Mouse (Mus musculus) intestine, embryonic 15.5 days (tissue): ENCODE data around the gene B020011L13Rik. TPM values are rescaled to one million over a fixed set of nuclear protein-coding genes. Genes with fewer than 3 reads are reported as not detected.
"Not testable (repeated sequence)": the region's sequence is repeated elsewhere in the genome, so short reads cannot be mapped to it uniquely, and the experiment has no call there.

Experiments used
- ATAC-seq: fragments of 200-750 bp; cut with Nextera tagmentation; 2 replicates; pipeline ENCODE4 v1.8.0; 2017; ENCODE audit warnings: moderate TSS enrichment, moderate library complexity
- H3K27ac ChIP-seq: fragments of 300-500 bp; sonication (generic); 2 replicates; pipeline ENCODE4 v1.5.1; 2015; ENCODE audit warnings: mild to moderate bottlenecking, inconsistent platforms
- H3K27me3 ChIP-seq: fragments of 300-500 bp; sonication (generic); replicated peaks from 2 replicates; pipeline ENCODE4 v1.6.1; 2015; ENCODE audit warnings: inconsistent platforms
- H3K36me3 ChIP-seq: fragments of 300-500 bp; sonication (generic); 2 replicates; pipeline ENCODE4 v1.6.1; 2015; ENCODE audit warnings: inconsistent platforms
- H3K4me1 ChIP-seq: fragments of 300-500 bp; sonication (generic); replicated peaks from 2 replicates; pipeline ENCODE4 v1.6.1; 2015; ENCODE audit warnings: inconsistent platforms
- H3K4me2 ChIP-seq: fragments of 300-500 bp; sonication (generic); replicated peaks from 2 replicates; pipeline ENCODE4 v1.6.1; 2015; ENCODE audit warnings: mild to moderate bottlenecking, inconsistent platforms
- H3K4me3 ChIP-seq: fragments of 300-500 bp; sonication (generic); replicated peaks from 2 replicates; pipeline ENCODE4 v1.5.1; 2015; ENCODE audit warnings: inconsistent platforms
- H3K9ac ChIP-seq: fragments of 300-500 bp; sonication (generic); 2 replicates; pipeline ENCODE4 v1.6.1; 2015; ENCODE audit warnings: inconsistent platforms
- H3K9me3 ChIP-seq: fragments of 300-500 bp; sonication (generic); 2 replicates; pipeline ENCODE4 v1.6.1; 2016; ENCODE audit warnings: inconsistent platforms
- WGBS: fragments of 180-500 bp; shearing (Covaris S2); methylation state at CpG from one replicate; pipeline ENCODE4 v1.1.7; 2015; 5-methylcytosine and 5-hydroxymethylcytosine counted together
- polyA plus RNA-seq: library from polyadenylated mRNA; unstranded; fragments of >200 nt; fragmentation: Nextera tagmentation; extraction: Ambion mirVana; gene quantifications from 2 replicates; pipeline ENCODE4 v1.2.1, GENCODE M21; 2015

The B020011L13Rik gene
- polyA plus RNA-seq, result not detected in 2 replicates

DNA sequence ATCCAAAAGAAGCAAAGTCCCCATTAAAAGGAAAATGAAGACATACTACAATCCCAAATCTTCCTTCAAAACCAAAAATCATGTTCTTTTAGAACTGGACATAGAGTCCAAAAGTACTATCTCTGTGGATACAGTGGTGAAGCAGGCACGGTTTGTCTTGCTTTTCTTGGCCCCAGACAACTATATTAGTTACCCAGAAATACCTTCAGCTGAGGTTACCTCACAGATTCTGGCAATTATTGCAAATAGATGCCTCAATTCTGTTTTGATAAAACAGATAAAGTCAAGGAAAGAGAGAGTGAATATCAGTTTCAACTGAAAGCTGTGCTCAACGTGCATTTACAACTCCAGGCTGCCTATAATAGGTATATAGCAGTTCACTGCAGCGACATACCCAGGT lies at the start of gene B020011L13Rik:
Gene B020011L13Rik (plus strand): TSS at position 301 of the 400 bp plus-strand sequence.
- H3K27me3 ChIP-seq, H3K36me3 ChIP-seq, H3K9me3 ChIP-seq, H3K4me1 ChIP-seq, H3K4me2 ChIP-seq, H3K9ac ChIP-seq, H3K27ac ChIP-seq, H3K4me3 ChIP-seq, ATAC-seq: not testable (repeated sequence)
- WGBS, result 56% methylated on average over 3 of the region's 3 CpGs

GRCm38 (mm10) chr1:117816271-117816670 lies 35.3 kb downstream of the B020011L13Rik start:
- H3K27me3 ChIP-seq, H3K4me1 ChIP-seq, H3K9me3 ChIP-seq, H3K36me3 ChIP-seq, ATAC-seq, H3K4me3 ChIP-seq, H3K9ac ChIP-seq, H3K27ac ChIP-seq, H3K4me2 ChIP-seq: not testable (repeated sequence)

- H3K9ac ChIP-seq, H3K4me2 ChIP-seq, H3K27me3 ChIP-seq, H3K9me3 ChIP-seq, H3K4me3 ChIP-seq, ATAC-seq, H3K36me3 ChIP-seq, H3K4me1 ChIP-seq, H3K27ac ChIP-seq: not testable (repeated sequence)
- WGBS, result 57% methylated on average over 5 of the region's 5 CpGs
Measured at GRCm38 (mm10) chr1:117829781-117830180, 48.8 kb downstream of the B020011L13Rik start, which contains the start of gene Gm28360. Gene Gm28360, plus strand, starts transcription at chr1:117830081.

DNA sequence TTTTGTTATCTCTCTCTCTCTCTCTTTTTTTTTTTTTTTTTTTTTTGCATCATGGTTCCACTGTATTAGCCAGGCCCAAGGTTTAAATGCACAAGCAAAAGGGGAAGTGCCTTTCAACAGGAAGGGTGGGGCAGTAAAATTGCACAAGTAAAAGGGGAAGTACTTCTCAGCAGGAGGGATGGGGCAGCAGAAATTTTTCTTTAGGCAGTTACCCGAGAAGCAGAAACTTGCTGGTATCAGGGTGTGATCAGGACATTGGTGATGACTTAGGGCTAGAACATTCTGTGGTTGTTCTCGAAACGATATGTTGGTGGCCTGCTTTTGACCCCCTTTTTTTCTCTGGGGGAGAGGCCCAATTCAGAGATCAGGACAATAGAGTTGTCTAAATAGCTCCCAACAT lies 70.8 kb downstream of the B020011L13Rik start:
- WGBS, result 86% methylated on average over 3 of the region's 3 CpGs
- ATAC-seq, H3K27ac ChIP-seq, H3K9me3 ChIP-seq, H3K4me1 ChIP-seq, H3K27me3 ChIP-seq, H3K36me3 ChIP-seq, H3K9ac ChIP-seq, H3K4me3 ChIP-seq, H3K4me2 ChIP-seq: not testable (repeated sequence)

Other genes with a start within 250 kb of the B020011L13Rik start
- not detected in 2 replicates for gene Gm28363, start 84.0 kb upstream of the B020011L13Rik start, polyA plus RNA-seq
- gene Gm28360, start 48.9 kb downstream of the B020011L13Rik start, polyA plus RNA-seq, result not detected in 2 replicates
- not detected in 2 replicates for gene Gm28168, start 146.9 kb downstream of the B020011L13Rik start, polyA plus RNA-seq
- gene Gm7145, start 184.8 kb downstream of the B020011L13Rik start, polyA plus RNA-seq, result not detected in 2 replicates